Mouse (Mus musculus) intestine, postnatal 0 days (tissue): ENCODE results near the gene Slc8a2. TPM values are rescaled to one million over a fixed set of nuclear protein-coding genes. Genes with fewer than 3 reads are reported as not detected.

Experiments
- ATAC-seq: fragments of 200-750 bp; cut with Nextera tagmentation; 2 replicates; pipeline ENCODE4 v1.8.0; 2017; ENCODE audit warnings: mild to moderate bottlenecking, moderate TSS enrichment, moderate library complexity
- H3K27ac ChIP-seq: fragments of 300-500 bp; sonication (generic); 2 replicates; pipeline ENCODE4 v1.5.1; 2014; ENCODE audit warnings: mild to moderate bottlenecking, low read depth, low read length, moderate library complexity
- H3K27me3 ChIP-seq: fragments of 300-500 bp; sonication (generic); replicated peaks from 2 replicates; pipeline ENCODE4 v1.6.1; 2014; ENCODE audit warnings: low read length, mixed read lengths; ENCODE audit not compliant: control insufficient read depth, insufficient read depth
- H3K36me3 ChIP-seq: fragments of 300-500 bp; sonication (generic); 2 replicates; pipeline ENCODE4 v1.6.1; 2014; ENCODE audit warnings: mild to moderate bottlenecking, moderate library complexity; ENCODE audit not compliant: control insufficient read depth, insufficient read depth
- H3K4me1 ChIP-seq: fragments of 300-500 bp; sonication (generic); replicated peaks from 2 replicates; pipeline ENCODE4 v1.6.1; 2014; ENCODE audit warnings: antibody characterized with exemption, low read length, mixed read lengths; ENCODE audit not compliant: control insufficient read depth, insufficient read depth
- H3K4me2 ChIP-seq: fragments of 300-500 bp; sonication (generic); replicated peaks from 2 replicates; pipeline ENCODE4 v1.6.1; 2014; ENCODE audit warnings: low read depth, mild to moderate bottlenecking, moderate library complexity
- H3K4me3 ChIP-seq: fragments of 300-500 bp; sonication (generic); 2 replicates; pipeline ENCODE4 v1.5.1; 2014; ENCODE audit warnings: low read depth, low read length
- H3K9ac ChIP-seq: fragments of 300-500 bp; sonication (generic); 2 replicates; pipeline ENCODE4 v1.6.1; 2014; ENCODE audit warnings: mild to moderate bottlenecking, low read depth, low read length
- H3K9me3 ChIP-seq: fragments of 300-500 bp; sonication (generic); 2 replicates; pipeline ENCODE4 v1.6.1; 2016; ENCODE audit warnings: mixed run types; ENCODE audit not compliant: control insufficient read depth
- CTCF ChIP-seq: sonication (generic); IDR thresholded peaks from 2 replicates; pipeline ENCODE4 v1.5.1; 2016; ENCODE audit warnings: low read depth, mild to moderate bottlenecking, control low read depth, antibody characterized with exemption, moderate library complexity
- WGBS: fragments of 180-500 bp; shearing (Covaris S2); extraction: QIAGEN DNeasy Blood & Tissue Kit; methylation state at CpG from one replicate; pipeline ENCODE4 v1.1.7; 2014; 5-methylcytosine and 5-hydroxymethylcytosine counted together
- polyA plus RNA-seq: library from polyadenylated mRNA; unstranded; fragments of >200 nt; fragmentation: Nextera tagmentation; extraction: Ambion mirVana; gene quantifications from 2 replicates; pipeline ENCODE4 v1.2.1, GENCODE M21; 2015

Gene Slc8a2
- polyA plus RNA-seq: 0.08 and 0.14 TPM in 2 replicates

DNA sequence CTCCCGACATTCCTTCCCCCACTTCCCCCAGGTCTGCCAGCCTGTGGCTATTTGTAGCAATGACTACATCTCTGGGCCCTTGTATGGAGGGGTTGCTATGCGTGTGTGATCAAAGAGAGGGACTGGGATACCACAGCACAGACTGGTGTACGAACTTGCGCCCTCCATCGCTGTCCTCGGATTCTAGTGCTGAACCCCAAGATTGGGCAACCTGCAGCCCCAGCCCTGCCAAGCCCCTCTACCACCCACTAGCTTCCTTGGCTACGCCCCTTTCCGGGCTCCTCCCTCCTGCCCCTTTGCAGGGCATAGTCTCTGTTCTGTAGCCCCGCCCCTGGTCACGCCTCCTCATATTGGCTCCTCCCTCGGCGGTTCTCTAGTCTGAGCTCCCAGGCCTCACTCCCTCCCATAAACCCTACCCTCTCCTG lies at the start of gene Slc8a2:
Slc8a2 (plus strand) TSS at position 406 of the 425 bp plus-strand sequence.
- WGBS: 3% methylated on average over 12 of the region's 12 CpGs
- TF ChIP-seq CTCF: no peak
- peak within 1 kb of the TSS; percentile 42 for H3K9ac ChIP-seq
- peak within 1 kb of the TSS; percentile 41 for H3K4me3 ChIP-seq
- H3K27ac ChIP-seq: no peak within 1 kb of the TSS; the same call in 1 of the 2 replicates
- no peaks in the 10 kb centered on the region for H3K4me1 ChIP-seq
- H3K4me2 ChIP-seq: peak within 1 kb of the TSS; percentile 76
- ATAC-seq: peak; percentile 55
- peaks cover 5% of the 10 kb centered on the region; the same call in 1 of the 2 replicates for H3K36me3 ChIP-seq
- H3K27me3 ChIP-seq: peaks cover 6% of the 10 kb centered on the region; the same call in 1 of the 2 replicates
- no peaks in the 10 kb centered on the region for H3K9me3 ChIP-seq

DNA sequence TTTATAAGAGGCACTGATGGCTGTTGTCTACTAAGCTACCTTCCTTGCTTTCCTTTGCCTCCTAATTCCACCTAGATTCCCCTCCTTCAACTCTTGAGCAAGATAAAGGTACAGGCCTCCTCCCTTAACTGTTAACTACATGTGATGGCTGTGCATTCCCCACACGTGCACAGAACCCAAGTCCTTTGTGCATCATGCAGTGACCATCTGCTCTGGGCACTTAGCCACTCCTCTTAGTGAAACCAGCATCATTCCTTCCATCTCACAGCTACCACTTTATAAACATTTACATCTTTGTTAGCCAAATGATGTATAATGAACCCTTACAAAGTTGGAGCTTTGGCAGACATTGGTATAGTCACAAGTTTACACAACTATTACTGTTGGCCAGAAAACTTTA lies 49.7 kb upstream of the Slc8a2 start:
- no peak for ATAC-seq
- H3K27me3 ChIP-seq: no peaks in the 10 kb centered on the region
- H3K4me1 ChIP-seq: no peaks in the 10 kb centered on the region
- no peaks in the 10 kb centered on the region for H3K36me3 ChIP-seq
- no peak overlapping the region for H3K4me2 ChIP-seq
- TF ChIP-seq CTCF: no peak
- WGBS: 40% methylated on average over 1 of the region's 1 CpGs
- H3K9me3 ChIP-seq: no peaks in the 10 kb centered on the region
- no peak overlapping the region for H3K27ac ChIP-seq
- H3K4me3 ChIP-seq: no peak overlapping the region
- H3K9ac ChIP-seq: no peak overlapping the region

DNA sequence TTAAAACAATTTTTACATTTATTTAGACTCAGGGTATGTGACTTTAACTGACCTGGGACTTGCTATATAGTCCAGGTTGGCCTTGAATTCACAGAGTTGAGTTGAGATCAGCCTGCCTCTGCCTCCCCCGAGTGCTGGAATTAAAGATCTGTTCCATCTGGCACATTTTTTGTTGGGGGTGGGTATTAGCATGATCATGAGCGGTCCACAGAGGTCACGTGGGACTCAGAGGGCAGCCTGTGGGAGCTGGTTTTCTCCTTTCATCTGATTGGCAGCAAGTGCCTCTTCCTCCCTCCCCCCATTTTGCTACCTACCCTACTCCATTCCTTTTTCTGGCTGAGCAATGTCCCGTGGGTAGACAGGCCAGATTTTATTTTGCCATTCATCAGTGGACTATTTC lies 49.0 kb upstream of the Slc8a2 start:
- H3K4me2 ChIP-seq: no peak overlapping the region
- no peaks in the 10 kb centered on the region for H3K4me1 ChIP-seq
- no peak for TF ChIP-seq CTCF
- no peak for ATAC-seq
- H3K27me3 ChIP-seq: no peaks in the 10 kb centered on the region
- no peaks in the 10 kb centered on the region for H3K36me3 ChIP-seq
- no peak overlapping the region for H3K9ac ChIP-seq
- no peak overlapping the region for H3K4me3 ChIP-seq
- no peak overlapping the region for H3K27ac ChIP-seq
- H3K9me3 ChIP-seq: no peaks in the 10 kb centered on the region
- 69% methylated on average over 4 of the region's 4 CpGs for WGBS

DNA sequence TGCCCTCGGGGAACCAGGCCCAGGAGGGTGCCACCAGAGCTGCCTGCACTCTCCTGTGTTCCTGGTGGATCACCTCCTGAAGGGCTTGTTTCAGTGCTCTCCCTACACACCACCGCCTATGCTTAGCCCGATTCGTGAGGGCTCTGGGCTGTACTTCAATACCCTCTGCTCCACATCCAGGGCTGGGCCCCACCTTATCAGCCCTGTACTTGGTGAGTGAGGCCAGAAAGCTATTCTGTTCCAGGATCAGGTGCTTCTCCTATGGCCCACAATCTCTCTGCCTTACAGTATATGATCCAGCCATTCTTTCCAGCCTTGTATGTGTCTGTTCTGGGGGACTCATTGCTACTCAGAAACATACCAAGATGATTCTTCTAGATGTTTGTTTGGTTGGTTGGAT lies 46.3 kb upstream of the Slc8a2 start:
- no peaks in the 10 kb centered on the region for H3K9me3 ChIP-seq
- H3K36me3 ChIP-seq: no peaks in the 10 kb centered on the region
- H3K4me2 ChIP-seq: no peak overlapping the region
- no peaks in the 10 kb centered on the region for H3K27me3 ChIP-seq
- H3K4me3 ChIP-seq: no peak overlapping the region
- WGBS: 56% methylated on average over 4 of the region's 4 CpGs
- H3K9ac ChIP-seq: no peak overlapping the region
- ATAC-seq: 0 out of 2 replicates have a peak, but pooled peaks have one; percentile 43
- TF ChIP-seq CTCF: no peak
- H3K4me1 ChIP-seq: no peaks in the 10 kb centered on the region
- H3K27ac ChIP-seq: peak overlapping the region; percentile 50; the same call in 1 of the 2 replicates

- no peaks in the 10 kb centered on the region for H3K9me3 ChIP-seq
- WGBS: 87% methylated on average over 2 of the region's 2 CpGs
- no peak overlapping the region for H3K4me3 ChIP-seq
- H3K4me1 ChIP-seq: no peaks in the 10 kb centered on the region
- H3K27me3 ChIP-seq: no peaks in the 10 kb centered on the region
- no peak overlapping the region for H3K4me2 ChIP-seq
- no peak overlapping the region for H3K27ac ChIP-seq
- H3K9ac ChIP-seq: no peak overlapping the region
- TF ChIP-seq CTCF: no peak
- H3K36me3 ChIP-seq: no peaks in the 10 kb centered on the region
- no peak for ATAC-seq
Observed at GRCm38 (mm10) chr7:16087587-16087986, 42.0 kb upstream of the Slc8a2 start.

- H3K4me1 ChIP-seq: no peaks in the 10 kb centered on the region
- H3K27ac ChIP-seq: no peak overlapping the region
- H3K4me2 ChIP-seq: no peak overlapping the region
- 60% methylated on average over 3 of the region's 3 CpGs for WGBS
- no peak for ATAC-seq
- H3K9ac ChIP-seq: no peak overlapping the region
- H3K27me3 ChIP-seq: no peaks in the 10 kb centered on the region
- TF ChIP-seq CTCF: no peak
- no peaks in the 10 kb centered on the region for H3K36me3 ChIP-seq
- no peak overlapping the region for H3K4me3 ChIP-seq
- no peaks in the 10 kb centered on the region for H3K9me3 ChIP-seq
Observed at GRCm38 (mm10) chr7:16094592-16094991, 35.0 kb upstream of the Slc8a2 start.
